Mouse (Mus musculus) spleen, embryonic (tissue): ENCODE measurements around the gene Pfdn6.

Experiments
- CTCF ChIA-PET: fragments of 350-600 bp; sonication (Branson Sonifier 250); formaldehyde crosslinking; loops from one replicate; lab custom pipeline; 2022; lab: Charles Lee

The Pfdn6 gene

DNA sequence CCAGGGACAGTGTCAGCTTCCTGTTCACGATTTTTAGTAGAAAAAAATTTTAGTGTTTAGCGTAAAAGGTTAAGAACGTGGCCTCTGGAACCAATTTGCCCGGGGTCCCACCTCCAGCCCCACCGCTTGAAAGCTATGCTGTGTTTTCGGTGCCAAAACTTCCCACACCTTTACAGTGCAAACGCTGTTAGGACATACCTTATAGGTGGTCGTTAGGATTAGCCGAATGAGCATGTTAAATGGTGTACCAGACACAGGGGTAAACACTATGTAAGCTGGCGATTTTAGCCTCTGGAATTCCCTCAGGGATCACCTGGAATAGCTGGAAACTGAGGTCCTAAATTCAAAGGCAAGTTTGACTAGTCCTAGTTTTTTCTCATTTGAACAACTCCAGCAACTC is 16.2 kb upstream of the Pfdn6 start:
- CTCF ChIA-PET = interaction anchor here (0.7 kb wide), 1 partner anchor 688 kb away, joined by 4 read pairs; the partner anchor contains the start of gene Fkbpl

- CTCF ChIA-PET = interaction anchor here (0.7 kb wide), 1 partner anchor 689 kb away, joined by 4 read pairs; the partner anchor contains the start of gene Fkbpl
Observed at GRCm38 (mm10) chr17:33955555-33956214, 15.5 kb upstream of the Pfdn6 start, which contains the start of the genes Vps52 and Rps18. Gene Vps52, plus strand, starts transcription at chr17:33955812. Gene Rps18, minus strand, starts transcription at chr17:33956001.

DNA sequence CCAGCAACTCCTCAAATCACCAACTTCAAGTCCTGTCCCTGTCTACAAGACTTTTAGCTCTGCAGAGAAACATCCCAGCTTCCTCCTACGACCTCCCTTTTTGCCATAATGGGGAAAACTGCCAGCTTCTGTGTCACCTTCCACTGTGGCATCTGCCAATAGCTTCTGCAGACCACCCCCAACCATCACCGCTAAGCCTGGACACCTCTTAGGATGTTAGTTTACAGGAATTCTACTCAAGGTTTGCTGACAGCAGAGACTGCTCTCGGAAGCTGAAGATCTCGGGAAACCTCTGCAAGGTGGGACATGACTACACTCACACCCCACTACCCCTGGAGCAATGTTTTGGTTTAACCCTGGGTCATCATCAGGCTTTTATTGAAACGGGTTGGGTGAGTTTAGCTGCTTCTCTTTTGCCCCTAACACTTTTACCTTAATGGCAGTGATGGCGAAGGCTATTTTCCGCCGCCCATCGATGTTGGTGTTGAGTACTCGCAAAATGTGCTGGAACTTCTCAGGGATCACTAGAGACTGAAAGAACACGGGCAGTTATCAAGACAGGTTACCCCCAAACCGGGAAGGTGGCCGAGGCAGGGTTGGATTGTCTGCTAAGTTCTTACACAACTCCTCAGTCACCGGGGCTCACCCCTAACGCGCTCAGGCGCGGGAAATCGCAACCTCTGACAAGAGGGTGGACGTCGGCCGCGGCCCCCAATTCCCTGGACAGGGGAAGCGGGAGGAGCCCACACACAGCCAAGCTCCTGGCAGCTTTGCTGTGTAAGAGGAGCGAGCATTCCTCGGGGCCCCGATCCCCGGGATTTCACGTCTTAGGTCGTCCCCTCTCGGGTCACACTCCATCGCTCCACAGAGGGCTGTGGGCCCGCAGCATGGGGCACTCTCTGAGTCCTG is 14.8 kb upstream of the Pfdn6 start:
- CTCF ChIA-PET = interaction anchor here (0.7 kb wide), 1 partner anchor 60 kb away, joined by 3 read pairs; no protein-coding TSS in a partner anchor

DNA sequence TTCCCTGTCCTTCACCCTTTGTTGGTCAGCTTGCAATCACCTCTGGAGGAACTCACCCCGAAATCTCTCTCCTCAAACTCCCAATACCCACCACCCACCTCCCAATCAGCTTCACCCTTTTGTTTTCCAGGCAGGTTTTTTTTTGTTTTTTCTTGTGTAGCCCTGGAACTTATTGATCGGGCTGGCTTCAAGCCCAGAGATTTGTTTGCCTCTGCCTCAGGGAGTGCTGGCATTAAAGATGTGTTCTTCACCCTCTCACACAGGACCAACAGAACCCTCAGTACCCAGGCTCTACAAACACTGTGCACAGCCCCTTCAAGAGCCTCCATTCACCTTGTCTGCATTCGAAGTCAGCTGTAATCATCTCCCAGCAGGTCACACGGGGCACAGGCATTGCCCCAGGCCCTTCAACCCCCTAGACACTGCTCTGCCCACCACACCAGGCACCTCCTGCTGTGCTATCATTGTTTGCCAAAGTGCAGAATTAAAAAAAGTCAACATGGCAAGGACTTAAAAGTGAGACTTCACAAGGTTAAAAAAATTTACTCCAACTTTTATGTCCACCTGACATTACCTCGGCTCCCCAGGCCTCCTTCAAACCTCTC is 13.9 kb upstream of the Pfdn6 start:
- CTCF ChIA-PET = no interaction called here

GRCm38 (mm10) chr17:33953310-33953709 is 13.2 kb upstream of the Pfdn6 start:
- CTCF ChIA-PET = interaction anchor here (0.6 kb wide), 1 partner anchor 1072 kb away, joined by 3 read pairs; no protein-coding TSS in a partner anchor

- CTCF ChIA-PET = interaction anchor here (0.6 kb wide), 1 partner anchor 1073 kb away, joined by 3 read pairs; no protein-coding TSS in a partner anchor
Observed at GRCm38 (mm10) chr17:33952879-33953278, 12.7 kb upstream of the Pfdn6 start.

DNA sequence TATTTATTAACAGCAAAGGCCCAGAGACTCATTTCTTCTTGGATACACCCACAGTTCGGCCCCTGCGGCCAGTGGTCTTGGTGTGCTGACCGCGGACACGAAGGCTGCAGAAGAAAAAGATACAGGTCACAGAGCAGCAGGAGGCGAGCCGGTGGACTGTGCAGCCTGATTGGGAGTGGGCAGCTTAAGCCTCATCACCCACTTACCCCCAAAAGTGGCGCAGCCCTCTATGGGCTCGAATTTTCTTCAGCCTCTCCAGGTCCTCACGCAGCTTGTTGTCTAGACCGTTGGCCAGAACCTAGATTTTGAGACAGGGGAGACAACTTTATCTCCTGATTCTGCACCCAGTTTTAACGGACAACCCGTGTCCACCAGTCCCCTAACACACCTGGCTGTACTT is 11.9 kb upstream of the Pfdn6 start:
- CTCF ChIA-PET = interaction anchor here (0.7 kb wide), 1 partner anchor 229 kb away, joined by 3 read pairs; no protein-coding TSS in a partner anchor

GRCm38 (mm10) chr17:33951021-33951946 is 11.1 kb upstream of the Pfdn6 start, which contains the start of gene B3galt4:
Gene B3galt4, minus strand, starts transcription at chr17:33951488.
- CTCF ChIA-PET = interaction anchor here (0.7 to 0.9 kb wide), 2 partner anchors 10 to 230 kb away, joined by 3 read pairs; no protein-coding TSS in a partner anchor

GRCm38 (mm10) chr17:33950131-33950625 is 10.0 kb upstream of the Pfdn6 start:
- CTCF ChIA-PET = interaction anchor here (0.9 kb wide), 1 partner anchor 9 kb away, joined by 3 read pairs; no protein-coding TSS in a partner anchor

DNA sequence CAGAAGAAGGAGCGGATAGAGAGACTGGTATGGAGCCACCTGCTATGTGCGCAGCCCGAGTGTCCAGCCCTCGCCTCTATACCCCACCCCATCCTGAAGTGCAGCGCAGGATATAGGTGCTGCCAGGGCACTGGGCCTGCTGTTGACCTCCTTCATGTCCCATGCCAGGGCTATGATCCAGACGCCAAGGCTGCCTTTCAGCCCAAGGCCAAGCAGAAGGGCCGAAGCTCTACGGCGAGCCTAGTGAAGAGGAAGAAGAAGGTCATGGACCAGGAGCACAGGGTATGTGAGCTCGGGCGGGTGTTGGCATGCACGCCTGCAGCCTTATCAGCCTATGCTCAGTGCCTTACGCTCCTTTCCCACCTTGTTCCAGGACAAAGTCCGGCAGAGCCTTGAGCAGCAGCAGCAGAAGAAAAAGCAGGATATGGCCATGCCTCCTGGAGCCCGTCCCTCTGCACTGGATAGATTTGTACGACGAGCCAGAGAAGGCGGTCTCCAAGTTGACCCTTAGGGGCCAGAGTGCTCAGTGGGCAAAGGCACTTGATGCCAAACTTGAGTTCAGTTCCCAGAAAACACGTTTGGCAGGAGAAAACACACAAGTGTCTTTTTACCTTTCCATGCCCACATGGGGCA is 8.9 kb upstream of the Pfdn6 start:
- CTCF ChIA-PET = no interaction called here

- CTCF ChIA-PET = no interaction called here
Observed at GRCm38 (mm10) chr17:33948090-33948904, 8.2 kb upstream of the Pfdn6 start.

GRCm38 (mm10) chr17:33947430-33948089 is 7.4 kb upstream of the Pfdn6 start:
- CTCF ChIA-PET = no interaction called here

GRCm38 (mm10) chr17:33943454-33943853 is 3.3 kb upstream of the Pfdn6 start:
- CTCF ChIA-PET = no interaction called here

- CTCF ChIA-PET = interaction anchor here (0.8 to 1.4 kb wide), 2 partner anchors 9 to 15 kb away, joined by 3 read pairs; no protein-coding TSS in a partner anchor
Observed at GRCm38 (mm10) chr17:33941381-33941780, 1.2 kb upstream of the Pfdn6 start.

- CTCF ChIA-PET = interaction anchor here (0.8 to 1.4 kb wide), 2 partner anchors 10 to 15 kb away, joined by 3 read pairs; no protein-coding TSS in a partner anchor
Observed at GRCm38 (mm10) chr17:33940981-33941380, 838 bp upstream of the Pfdn6 start.

GRCm38 (mm10) chr17:33938783-33939182 is 1.4 kb downstream of the Pfdn6 start:
- CTCF ChIA-PET = no interaction called here

DNA sequence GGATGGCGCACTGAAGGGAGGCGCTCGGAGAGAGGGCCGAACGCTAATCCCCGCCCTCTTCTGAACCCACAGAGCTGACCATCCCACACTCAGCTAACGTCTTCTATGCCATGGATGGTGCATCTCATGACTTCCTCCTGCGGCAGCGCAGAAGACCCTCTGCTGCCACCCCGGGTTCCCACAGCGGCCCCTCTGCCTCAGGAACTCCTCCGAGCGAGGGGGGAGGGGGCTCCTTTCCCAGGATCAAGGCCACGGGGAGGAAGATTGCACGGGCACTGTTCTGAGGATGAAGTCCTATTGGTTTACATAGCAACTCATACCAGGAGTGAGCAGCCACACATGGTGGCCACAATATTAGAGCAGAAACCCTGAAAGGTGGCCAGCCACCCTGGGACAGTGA is 3.1 kb downstream of the Pfdn6 start:
- CTCF ChIA-PET = interaction anchor here (0.6 kb wide), 1 partner anchor 1261 kb away, joined by 4 read pairs; no protein-coding TSS in a partner anchor
